Mouse (Mus musculus): ENCODE results near the gene Otogl. TPM values are rescaled to one million over a fixed set of nuclear protein-coding genes. Genes with fewer than 3 reads are reported as not detected.
"Not testable (repeated sequence)": the region's sequence is repeated elsewhere in the genome, so short reads cannot be mapped to it uniquely, and the experiment has no call there.

Otogl gene
- total and polyA plus RNA-seq, 3 experiments = under 0.01 TPM; not detected in 2

DNA sequence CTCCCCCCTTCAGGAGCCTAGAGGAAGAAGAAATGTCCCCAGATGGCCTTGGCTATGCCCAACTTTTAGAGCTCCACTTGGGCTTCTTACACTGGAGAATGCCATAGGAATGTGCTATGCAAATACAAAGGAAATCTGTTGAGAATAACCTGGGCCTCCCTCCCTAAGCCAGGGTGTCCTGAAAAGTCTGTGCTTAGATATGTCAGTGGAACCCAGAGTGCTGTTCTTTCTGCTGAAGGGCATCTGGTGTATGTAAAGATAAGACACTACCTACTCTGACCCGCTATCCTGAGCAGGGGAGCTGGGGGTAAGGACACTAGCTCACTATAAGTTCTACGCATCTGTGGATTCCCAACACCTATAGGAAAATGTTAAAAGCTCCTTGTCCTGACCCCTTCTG is 106.7 kb downstream of the Otogl start:
- Histone ChIP-seq H3K27me3 (ENCODE audit: insufficient read depth, low read length) (no peaks in the 10 kb centered on the region), H3K4me3 (ENCODE audit: low read depth, low read length) (no peak overlapping the region), H3K36me3 (replicated peaks) (no peaks in the 10 kb centered on the region), H3K4me1 (ENCODE audit: insufficient read depth, low read depth, low read length) (no peaks in the 10 kb centered on the region), H3K9me3 (replicated peaks) (no peaks in the 10 kb centered on the region)
- no peak for ATAC-seq (ENCODE audit: extremely low read depth, insufficient number of reproducible peaks, low FRiP score, poor library complexity, severe bottlenecking)
- TF ChIP-seq TAL1 (conservative IDR thresholded peaks at IDR 0.05; ENCODE audit: low read depth, low read length) (no peak), GATA2 (IDR thresholded peaks at IDR 0.05; ENCODE audit: borderline replicate concordance, low read depth, low read length) (no peak), CTCF (IDR thresholded peaks at IDR 0.05; ENCODE audit: low read depth, low read length) (no peak), GATA1 (IDR thresholded peaks at IDR 0.05; ENCODE audit: borderline replicate concordance, low read length) (no peak), POLR2AphosphoS5 (IDR thresholded peaks at IDR 0.05; ENCODE audit: insufficient replicate concordance, low read depth, low read length) (no peak)
- no peak for DNase-seq (ENCODE audit: low spot score)

DNA sequence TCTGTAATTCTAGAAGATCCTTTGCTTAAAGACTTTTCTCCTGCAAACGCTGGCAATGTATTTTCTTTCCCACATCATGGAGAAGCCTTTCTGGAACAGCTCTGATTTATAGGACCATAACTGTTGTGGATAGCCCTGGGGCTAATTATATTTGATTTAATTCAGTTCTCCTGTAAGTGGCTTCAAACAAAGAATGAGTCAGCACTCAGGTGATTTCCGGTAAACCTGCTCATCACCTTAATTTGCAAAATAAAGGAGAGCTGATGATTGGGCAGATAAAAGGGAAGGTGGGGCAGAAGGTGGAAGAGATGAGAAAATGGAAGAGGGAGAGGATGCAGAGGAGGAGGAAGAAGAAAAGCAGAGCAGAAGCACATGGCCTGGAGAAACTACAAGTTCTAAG is 107.6 kb downstream of the Otogl start:
- ATAC-seq (ENCODE audit: extremely low read depth, insufficient number of reproducible peaks, low FRiP score, poor library complexity, severe bottlenecking); H3K4me3 ChIP-seq (ENCODE audit: low read depth, low read length); H3K36me3 ChIP-seq (replicated peaks); H3K9me3 ChIP-seq (replicated peaks); H3K4me1 ChIP-seq (ENCODE audit: insufficient read depth, low read depth, low read length); H3K27me3 ChIP-seq (ENCODE audit: insufficient read depth, low read length); DNase-seq (ENCODE audit: low spot score): not testable (repeated sequence)

DNA sequence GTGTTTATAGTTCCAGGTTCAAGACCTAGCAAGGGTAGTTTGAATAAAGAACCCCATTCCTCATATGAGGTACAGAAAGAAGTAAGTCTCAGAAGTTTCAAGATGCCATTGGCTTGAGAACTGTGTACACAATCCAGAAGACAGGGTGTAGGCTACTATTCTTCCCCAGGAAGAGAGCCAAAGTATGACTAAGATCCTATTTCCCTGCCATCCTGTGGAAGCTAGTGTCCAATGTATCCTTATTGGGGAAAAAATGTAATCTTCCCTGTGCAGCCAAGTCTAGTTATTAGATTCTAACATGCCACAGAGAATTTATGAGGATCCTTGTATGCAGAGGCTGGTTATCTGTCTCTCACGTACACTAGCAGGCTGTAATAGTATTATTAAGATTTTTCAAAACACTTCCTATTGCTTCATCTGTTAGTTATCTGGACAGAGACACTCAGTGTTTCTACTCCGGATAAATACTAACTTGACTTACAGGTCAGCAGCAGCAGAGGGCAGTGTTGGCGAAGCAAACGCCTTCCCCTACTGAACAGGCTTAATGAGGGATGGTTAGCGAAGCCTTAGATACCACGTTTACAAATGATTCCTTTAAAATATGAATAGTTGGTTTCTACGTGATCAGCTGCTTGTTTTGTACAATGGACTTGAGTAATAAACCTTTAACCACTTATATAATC is 112.1 kb downstream of the Otogl start:
- Histone ChIP-seq H3K36me3 (replicated peaks) (no peaks in the 10 kb centered on the region), H3K4me3 (ENCODE audit: low read depth, low read length) (no peak overlapping the region), H3K4me1 (ENCODE audit: insufficient read depth, low read depth, low read length) (no peaks in the 10 kb centered on the region), H3K27me3 (ENCODE audit: insufficient read depth, low read length) (no peaks in the 10 kb centered on the region), H3K9me3 (replicated peaks) (no peaks in the 10 kb centered on the region)
- ATAC-seq (ENCODE audit: extremely low read depth, insufficient number of reproducible peaks, low FRiP score, poor library complexity, severe bottlenecking) = peak; percentile 28; the same call in 1 of the 2 replicates
- DNase-seq (ENCODE audit: low spot score) = no peak
- TF ChIP-seq TAL1 (conservative IDR thresholded peaks at IDR 0.05; ENCODE audit: low read depth, low read length) = no peak
- TF ChIP-seq GATA1 (IDR thresholded peaks at IDR 0.05; ENCODE audit: borderline replicate concordance, low read length) = no peak
- no peak for TF ChIP-seq POLR2AphosphoS5 (IDR thresholded peaks at IDR 0.05; ENCODE audit: insufficient replicate concordance, low read depth, low read length)
- TF ChIP-seq GATA2 (IDR thresholded peaks at IDR 0.05; ENCODE audit: borderline replicate concordance, low read depth, low read length) = no peak
- no peak for TF ChIP-seq CTCF (IDR thresholded peaks at IDR 0.05; ENCODE audit: low read depth, low read length)

DNA sequence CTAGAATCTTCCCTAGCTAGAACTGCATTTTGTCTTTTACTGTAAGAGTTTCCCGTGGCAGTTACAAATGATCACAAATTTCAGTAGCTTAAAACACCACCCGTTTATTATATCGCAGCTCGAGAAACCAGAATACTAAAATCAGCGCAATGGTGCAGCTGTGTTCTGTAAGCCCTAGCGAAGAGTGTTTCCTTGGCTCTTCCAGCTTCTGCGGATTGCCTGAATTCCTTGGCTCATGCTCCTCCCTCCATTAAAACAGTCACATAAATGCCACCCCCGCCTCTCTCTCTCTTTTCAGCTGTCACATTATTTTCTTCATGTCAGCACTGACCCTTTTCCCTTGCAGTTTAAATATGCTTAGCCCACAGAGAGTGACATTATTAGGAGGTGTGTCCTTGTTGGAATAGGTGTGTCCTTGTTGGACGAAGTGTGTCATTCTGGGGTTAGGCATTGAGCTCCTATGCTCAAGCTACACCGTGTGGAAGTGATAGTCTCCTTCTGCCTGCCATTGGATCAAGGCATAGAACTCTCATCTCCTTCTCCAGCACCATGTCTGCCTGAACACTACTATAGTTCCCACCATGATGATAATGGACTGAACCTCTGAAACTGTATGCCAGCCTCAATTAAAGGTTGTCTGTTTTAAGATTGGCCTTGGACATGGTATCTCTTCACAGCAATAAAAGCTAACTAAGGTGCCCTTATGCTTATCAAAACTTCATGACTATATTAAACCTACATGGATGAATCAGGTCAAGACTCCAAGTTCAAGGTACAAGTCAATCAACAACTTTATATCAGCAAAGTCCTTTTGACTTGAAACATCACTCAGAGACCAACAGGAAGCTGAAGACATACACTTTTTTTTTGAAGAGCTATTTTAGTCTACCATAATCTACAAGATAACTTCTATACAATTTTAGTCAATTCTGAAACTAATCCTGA is 116.8 kb downstream of the Otogl start:
- no peaks in the 10 kb centered on the region for H3K4me1 ChIP-seq (ENCODE audit: insufficient read depth, low read depth, low read length)
- no peak overlapping the region for H3K4me3 ChIP-seq (ENCODE audit: low read depth, low read length)
- DNase-seq (ENCODE audit: low spot score) = no peak
- H3K9me3 ChIP-seq (replicated peaks) = no peaks in the 10 kb centered on the region
- no peaks in the 10 kb centered on the region for H3K36me3 ChIP-seq (replicated peaks)
- ATAC-seq (ENCODE audit: extremely low read depth, insufficient number of reproducible peaks, low FRiP score, poor library complexity, severe bottlenecking) = no peak
- H3K27me3 ChIP-seq (ENCODE audit: insufficient read depth, low read length) = no peaks in the 10 kb centered on the region
- TF ChIP-seq GATA1 (IDR thresholded peaks at IDR 0.05; ENCODE audit: borderline replicate concordance, low read length) (no peak), POLR2AphosphoS5 (IDR thresholded peaks at IDR 0.05; ENCODE audit: insufficient replicate concordance, low read depth, low read length) (no peak)

GRCm38 (mm10) chr10:107792491-107792890 is 119.4 kb downstream of the Otogl start:
- no peaks in the 10 kb centered on the region for H3K9me3 ChIP-seq (replicated peaks)
- no peak for TF ChIP-seq CTCF (IDR thresholded peaks at IDR 0.05; ENCODE audit: low read depth, low read length)
- TF ChIP-seq GATA2 (IDR thresholded peaks at IDR 0.05; ENCODE audit: borderline replicate concordance, low read depth, low read length) = no peak
- no peak for TF ChIP-seq POLR2AphosphoS5 (IDR thresholded peaks at IDR 0.05; ENCODE audit: insufficient replicate concordance, low read depth, low read length)
- no peak for TF ChIP-seq GATA1 (IDR thresholded peaks at IDR 0.05; ENCODE audit: borderline replicate concordance, low read length)
- no peak for TF ChIP-seq TAL1 (conservative IDR thresholded peaks at IDR 0.05; ENCODE audit: low read depth, low read length)
- ATAC-seq (ENCODE audit: extremely low read depth, insufficient number of reproducible peaks, low FRiP score, poor library complexity, severe bottlenecking) (no peak), DNase-seq (ENCODE audit: low spot score) (no peak)
- H3K36me3 ChIP-seq (replicated peaks) = no peaks in the 10 kb centered on the region
- H3K27me3 ChIP-seq (ENCODE audit: insufficient read depth, low read length) = no peaks in the 10 kb centered on the region
- no peaks in the 10 kb centered on the region for H3K4me1 ChIP-seq (ENCODE audit: insufficient read depth, low read depth, low read length)
- H3K4me3 ChIP-seq (ENCODE audit: low read depth, low read length) = no peak overlapping the region

GRCm38 (mm10) chr10:107779548-107779947 is 132.4 kb downstream of the Otogl start:
- Histone ChIP-seq H3K9me3 (replicated peaks) (no peaks in the 10 kb centered on the region), H3K4me1 (ENCODE audit: insufficient read depth, low read depth, low read length) (no peaks in the 10 kb centered on the region), H3K36me3 (replicated peaks) (no peaks in the 10 kb centered on the region), H3K27me3 (ENCODE audit: insufficient read depth, low read length) (no peaks in the 10 kb centered on the region), H3K4me3 (ENCODE audit: low read depth, low read length) (no peak overlapping the region)
- ATAC-seq (ENCODE audit: extremely low read depth, insufficient number of reproducible peaks, low FRiP score, poor library complexity, severe bottlenecking) = no peak
- no peak for DNase-seq (ENCODE audit: low spot score)
- TF ChIP-seq GATA1 (IDR thresholded peaks at IDR 0.05; ENCODE audit: borderline replicate concordance, low read length) = no peak

Measured in G1E (cell line).